Mouse (Mus musculus) G1E (cell line): Measurements from ENCODE around the gene Rabggtb. TPM values are rescaled to one million over a fixed set of nuclear protein-coding genes. Genes with fewer than 3 reads are reported as not detected.

Experiments used
- ATAC-seq: 2 replicates; pipeline ENCODE4 v1.8.0; 2016; ENCODE audit warnings: mild to moderate bottlenecking; ENCODE audit not compliant: insufficient number of reproducible peaks, poor library complexity, low FRiP score, severe bottlenecking; ENCODE audit errors: extremely low read depth
- DNase-seq: peaks from one replicate; pipeline ENCODE4 v3.0.0; 2012; ENCODE audit warnings: low spot score
- H3K27me3 ChIP-seq: 2 replicates; pipeline ENCODE4 v1.6.1; 2012; ENCODE audit warnings: mild to moderate bottlenecking, low read length, inconsistent platforms; ENCODE audit not compliant: insufficient read depth
- H3K36me3 ChIP-seq: replicated peaks from 2 replicates; pipeline ENCODE3; 2012; ENCODE audit warnings: mild to moderate bottlenecking, inconsistent platforms
- H3K4me1 ChIP-seq: 2 replicates; pipeline ENCODE4 v1.6.1; 2012; ENCODE audit warnings: low read depth, low read length, inconsistent platforms, mixed read lengths; ENCODE audit not compliant: insufficient read depth
- H3K4me3 ChIP-seq: 2 replicates; pipeline ENCODE4 v1.5.1; 2012; ENCODE audit warnings: low read depth, mild to moderate bottlenecking, inconsistent platforms, low read length, moderate library complexity, mixed read lengths
- H3K9me3 ChIP-seq: replicated peaks from 2 replicates; pipeline ENCODE4 v1.6.1; 2012; ENCODE audit warnings: inconsistent platforms
- CTCF ChIP-seq: IDR thresholded peaks from 2 replicates; pipeline ENCODE4 v1.5.1; 2012; ENCODE audit warnings: low read depth, low read length, inconsistent platforms, mixed read lengths
- GATA1 ChIP-seq: IDR thresholded peaks from 2 replicates; pipeline ENCODE4 v1.6.1; 2012; ENCODE audit warnings: borderline replicate concordance, low read length, inconsistent platforms, mixed read lengths
- GATA2 ChIP-seq: IDR thresholded peaks from 2 replicates; pipeline ENCODE4 v1.6.1; 2012; ENCODE audit warnings: low read depth, low read length, inconsistent platforms, borderline replicate concordance
- POLR2AphosphoS5 ChIP-seq: IDR thresholded peaks from 2 replicates; pipeline ENCODE4 v1.6.1; 2012; ENCODE audit warnings: low read depth, low read length, inconsistent platforms; ENCODE audit not compliant: insufficient replicate concordance
- TAL1 ChIP-seq: conservative IDR thresholded peaks from 2 replicates; pipeline ENCODE4 v1.6.1; 2012; ENCODE audit warnings: low read depth, low read length, inconsistent platforms, mixed read lengths
- polyA plus RNA-seq: library from polyadenylated mRNA; stranded (reverse); fragments of >175 nt; gene quantifications from 2 replicates; pipeline ENCODE4 v1.2.3, GENCODE M21; 2012
- total RNA-seq, 2 experiments: library from RNA; stranded (forward) in 1 of 2; stranded (reverse) in 1 of 2; fragments of 200-1000 nt in 1 of 2; fragments of >200 nt in 1 of 2; fragmentation: Nextera tagmentation in 1 of 2; gene quantifications; 2 replicates each; pipeline ENCODE4 v1.2.3; 2014 to 2017

Gene Rabggtb
- total and polyA plus RNA-seq, 3 experiments = 30.3 to 242 (median 147) TPM

DNA sequence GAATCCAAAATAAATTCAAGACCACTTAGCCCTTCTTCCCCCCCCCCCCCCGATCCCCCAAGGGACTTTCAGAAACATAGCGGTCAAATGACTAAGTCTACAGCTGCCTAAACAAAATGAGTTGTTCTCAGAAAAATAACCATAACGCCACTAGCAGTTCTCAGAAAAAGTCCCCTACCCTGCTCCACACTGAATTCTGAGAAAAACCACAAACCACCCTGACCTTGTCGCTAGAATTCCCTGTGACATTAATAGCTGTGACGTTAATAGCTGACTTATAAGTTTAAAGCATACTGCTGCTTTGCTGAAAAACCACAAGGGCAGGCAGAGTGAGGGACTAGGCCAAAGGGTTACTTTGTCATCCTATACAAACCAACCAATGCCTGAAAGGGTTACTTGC, 45.1 kb upstream of the Rabggtb start:
- Histone ChIP-seq H3K36me3 (no peaks in the 10 kb centered on the region), H3K27me3 (no peaks in the 10 kb centered on the region), H3K4me1 (peaks cover 34% of the 10 kb centered on the region), H3K4me3 (no peak overlapping the region), H3K9me3 (peaks cover 19% of the 10 kb centered on the region)
- ATAC-seq (peak; percentile 35), DNase-seq (no peak)
- TF ChIP-seq GATA2 = no peak
- no peak for TF ChIP-seq GATA1
- no peak for TF ChIP-seq TAL1
- no peak for TF ChIP-seq POLR2AphosphoS5
- no peak for TF ChIP-seq CTCF

- ATAC-seq (no peak), DNase-seq (no peak)
- Histone ChIP-seq H3K9me3 (no peaks in the 10 kb centered on the region), H3K36me3 (no peaks in the 10 kb centered on the region), H3K4me1 (peaks cover 11% of the 10 kb centered on the region), H3K4me3 (no peak overlapping the region), H3K27me3 (peaks cover 3% of the 10 kb centered on the region; the same call in 1 of the 2 replicates)
- TF ChIP-seq GATA2 (no peak), CTCF (no peak), GATA1 (no peak)
Measured at GRCm38 (mm10) chr3:153948176-153948575, 35.4 kb upstream of the Rabggtb start.

DNA sequence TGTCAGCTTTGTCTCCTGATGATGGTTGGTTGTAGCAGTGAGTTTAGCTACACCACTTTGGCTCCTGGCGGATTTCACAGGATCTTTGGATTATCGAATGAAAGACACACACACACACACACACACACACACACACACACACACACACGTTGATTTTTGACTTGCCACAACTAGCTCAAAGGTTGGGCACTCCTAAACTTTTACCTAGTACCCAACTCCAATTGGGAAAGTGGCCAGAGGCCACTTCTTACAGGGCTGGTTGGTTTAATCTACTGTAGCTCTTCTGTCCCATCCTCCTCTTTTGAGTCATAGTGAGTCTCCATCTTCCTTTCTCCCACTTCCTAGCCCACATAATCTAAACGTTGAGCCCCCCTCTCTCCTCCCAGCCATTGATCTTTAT, 34.5 kb upstream of the Rabggtb start:
- no peaks in the 10 kb centered on the region for H3K36me3 ChIP-seq
- H3K4me3 ChIP-seq = no peak overlapping the region
- peaks cover 18% of the 10 kb centered on the region for H3K4me1 ChIP-seq
- no peak for ATAC-seq
- TF ChIP-seq GATA2 = no peak
- TF ChIP-seq GATA1 = no peak
- TF ChIP-seq CTCF = no peak
- TF ChIP-seq TAL1 = no peak
- TF ChIP-seq POLR2AphosphoS5 = no peak
- no peaks in the 10 kb centered on the region for H3K9me3 ChIP-seq
- no peak for DNase-seq
- H3K27me3 ChIP-seq = peaks cover 3% of the 10 kb centered on the region; the same call in 1 of the 2 replicates

DNA sequence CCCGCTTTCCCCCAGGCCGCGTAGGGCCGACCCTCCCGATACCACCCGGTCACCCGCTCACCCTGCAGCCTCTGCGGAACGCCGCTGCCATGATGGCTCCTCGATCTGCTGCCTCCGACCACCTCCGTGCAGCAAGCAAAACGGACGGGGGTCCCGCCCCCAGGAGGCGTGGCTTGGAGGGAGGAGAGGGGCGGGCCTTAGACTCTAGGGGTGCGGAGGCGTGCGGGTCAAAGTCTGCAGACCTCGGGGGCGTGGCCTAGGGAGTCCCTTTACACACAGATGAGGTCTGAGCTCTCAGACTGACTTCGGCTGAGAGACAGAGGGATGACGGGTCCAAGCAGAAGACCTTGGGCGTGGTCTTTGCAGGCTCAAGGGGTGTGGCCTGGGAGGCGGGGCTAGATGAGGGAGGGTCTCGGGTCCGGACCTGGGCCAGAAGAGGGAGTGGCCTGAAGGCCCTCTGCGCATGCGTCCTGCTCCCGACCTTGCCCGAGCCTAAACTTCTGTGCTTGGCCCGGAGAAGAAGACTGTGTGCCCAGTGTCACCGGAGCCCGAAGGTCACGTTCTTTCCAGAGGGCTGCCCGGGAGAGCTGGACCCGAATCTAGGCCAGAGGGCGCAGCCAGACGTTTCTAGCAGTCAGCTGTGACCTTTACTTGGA, 31.7 kb upstream of the Rabggtb start, which contains the start of gene Acadm:
Acadm (minus strand) TSS at position 298 of the 656 bp plus-strand sequence.
- DNase-seq (peak; percentile 82), ATAC-seq (peak; percentile 94)
- Histone ChIP-seq H3K27me3 (no peaks in the 10 kb centered on the region), H3K4me3 (peak within 1 kb of the TSS; percentile 94), H3K4me1 (peaks cover 24% of the 10 kb centered on the region), H3K36me3 (peaks cover 26% of the 10 kb centered on the region), H3K9me3 (no peaks in the 10 kb centered on the region)
- TF ChIP-seq CTCF (no peak), GATA2 (no peak), TAL1 (no peak), POLR2AphosphoS5 (no peak), GATA1 (no peak)

DNA sequence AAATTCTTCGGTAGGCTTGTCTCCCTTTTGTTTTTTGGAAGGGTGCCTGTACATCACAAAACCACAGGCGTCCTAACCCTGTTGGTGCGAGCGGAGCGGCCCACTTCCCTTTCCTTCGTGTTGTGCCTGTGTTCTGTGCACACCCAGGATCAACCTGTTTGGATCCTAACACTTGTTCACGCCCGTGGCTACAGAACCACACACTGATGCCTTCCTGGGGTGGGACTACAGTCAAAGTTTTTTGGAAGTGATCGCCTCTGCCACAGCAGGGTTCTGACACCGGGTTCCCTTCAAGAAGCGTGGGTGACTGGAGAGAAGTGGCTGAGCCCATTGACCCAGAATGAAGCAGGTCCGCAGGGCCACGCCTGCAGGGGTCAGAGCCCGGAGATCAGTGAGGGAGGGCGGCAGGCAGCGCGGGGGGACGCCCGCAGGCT, 31.1 kb upstream of the Rabggtb start:
- H3K9me3 ChIP-seq = no peaks in the 10 kb centered on the region
- DNase-seq (peak; percentile 41), ATAC-seq (peak; percentile 15)
- H3K27me3 ChIP-seq = no peaks in the 10 kb centered on the region
- H3K4me3 ChIP-seq = peak overlapping the region; percentile 94
- H3K36me3 ChIP-seq = peaks cover 30% of the 10 kb centered on the region
- peaks cover 24% of the 10 kb centered on the region for H3K4me1 ChIP-seq
- TF ChIP-seq GATA1 (no peak), CTCF (no peak), POLR2AphosphoS5 (no peak), GATA2 (no peak), TAL1 (no peak)

DNA sequence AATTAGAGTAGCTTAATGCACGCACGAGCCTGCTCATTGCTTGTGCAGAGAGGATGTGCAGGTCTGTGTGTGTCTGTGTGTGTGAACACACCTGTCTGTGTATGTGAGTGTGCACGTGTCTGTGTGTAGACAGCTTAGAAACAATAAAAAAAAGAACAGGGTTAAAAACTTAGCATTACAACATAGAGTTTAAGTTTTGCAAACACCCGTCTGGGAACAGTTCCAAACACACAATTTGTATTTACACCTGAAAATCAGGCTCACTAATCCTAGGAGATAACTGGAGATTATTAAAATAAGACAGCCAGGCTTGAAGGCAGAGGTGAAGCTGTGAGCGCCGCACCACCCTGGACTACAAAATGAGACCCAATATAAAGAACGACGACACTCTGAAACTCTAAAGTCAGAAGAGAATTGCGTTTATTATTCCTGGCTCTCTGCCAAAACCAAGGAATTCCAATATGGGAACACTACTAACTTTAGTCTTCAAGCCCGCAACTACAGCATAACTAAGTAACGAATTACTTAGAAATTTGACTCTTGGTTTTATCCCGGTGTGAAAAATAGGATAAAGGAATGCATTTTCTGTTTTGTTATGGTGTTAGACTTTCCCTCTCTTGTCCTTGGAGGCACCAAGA, 30.3 kb upstream of the Rabggtb start:
- no peak for TF ChIP-seq GATA2
- TF ChIP-seq TAL1 = no peak
- TF ChIP-seq POLR2AphosphoS5 = no peak
- no peak for TF ChIP-seq CTCF
- no peak for TF ChIP-seq GATA1
- H3K4me3 ChIP-seq = peak overlapping the region; percentile 94
- no peaks in the 10 kb centered on the region for H3K27me3 ChIP-seq
- H3K36me3 ChIP-seq = peaks cover 38% of the 10 kb centered on the region
- peaks cover 24% of the 10 kb centered on the region for H3K4me1 ChIP-seq
- H3K9me3 ChIP-seq = no peaks in the 10 kb centered on the region
- no peak for DNase-seq
- ATAC-seq = no peak
